Mouse (Mus musculus) limb, embryonic 14.5 days (tissue): ENCODE results near the gene Eif4e1b. TPM values are rescaled to one million over a fixed set of nuclear protein-coding genes. Genes with fewer than 3 reads are reported as not detected.

Experiments
- ATAC-seq: fragments of 200-750 bp; cut with Nextera tagmentation; 2 replicates; pipeline ENCODE4 v1.8.0; 2017; ENCODE audit warnings: low read depth, moderate number of reproducible peaks, moderate TSS enrichment; ENCODE audit not compliant: low FRiP score
- DNase-seq: peaks from one replicate; pipeline ENCODE4 v3.0.0-alpha.2; 2015; ENCODE audit warnings: low spot score
- H3K27ac ChIP-seq: fragments of 300-500 bp; sonication (generic); replicated peaks from 2 replicates; pipeline ENCODE4 v1.5.1; 2014; ENCODE audit warnings: low read depth, mild to moderate bottlenecking, low read length, moderate library complexity, mixed read lengths
- H3K27me3 ChIP-seq: fragments of 300-500 bp; sonication (generic); 2 replicates; pipeline ENCODE4 v1.6.1; 2014; ENCODE audit warnings: low read length, mixed read lengths; ENCODE audit not compliant: control insufficient read depth, insufficient read depth
- H3K36me3 ChIP-seq: fragments of 300-500 bp; sonication (generic); 2 replicates; pipeline ENCODE4 v1.6.1; 2014; ENCODE audit warnings: mild to moderate bottlenecking, low read length, moderate library complexity, mixed read lengths; ENCODE audit not compliant: control insufficient read depth, insufficient read depth
- H3K4me1 ChIP-seq: fragments of 300-500 bp; sonication (generic); 2 replicates; pipeline ENCODE4 v1.6.1; 2014; ENCODE audit warnings: antibody characterized with exemption, low read length, mixed read lengths; ENCODE audit not compliant: control insufficient read depth, insufficient read depth
- H3K4me2 ChIP-seq: fragments of 300-500 bp; sonication (generic); replicated peaks from 2 replicates; pipeline ENCODE4 v1.6.1; 2014; ENCODE audit warnings: low read depth, mild to moderate bottlenecking, low read length, moderate library complexity; ENCODE audit not compliant: severe bottlenecking
- H3K4me3 ChIP-seq: fragments of 300-500 bp; sonication (generic); replicated peaks from 2 replicates; pipeline ENCODE4 v1.5.1; 2014; ENCODE audit warnings: low read length
- H3K9ac ChIP-seq: fragments of 300-500 bp; sonication (generic); 2 replicates; pipeline ENCODE4 v1.6.1; 2014; ENCODE audit warnings: mild to moderate bottlenecking, low read depth, low read length, moderate library complexity; ENCODE audit not compliant: severe bottlenecking
- H3K9me3 ChIP-seq: fragments of 300-500 bp; sonication (generic); 2 replicates; pipeline ENCODE4 v1.6.1; 2016; ENCODE audit warnings: low read length; ENCODE audit not compliant: control insufficient read depth
- POLR2A ChIP-seq: fragments of 200-500 bp; IDR thresholded peaks from 2 replicates; pipeline ENCODE4 v1.8.0; 2012; ENCODE audit warnings: inconsistent platforms, mild to moderate bottlenecking, moderate library complexity, borderline replicate concordance; ENCODE audit not compliant: insufficient read depth, insufficient read length; ENCODE audit errors: extremely low read depth
- whole genome bisulfite sequencing: fragments of 180-500 bp; shearing (Covaris S2); extraction: QIAGEN DNeasy Blood & Tissue Kit; methylation state at CpG from one replicate; pipeline ENCODE4 v1.1.7; 2014; 5-methylcytosine and 5-hydroxymethylcytosine counted together
- polyA plus RNA-seq, 2 experiments: library from polyadenylated mRNA; depleted of rRNA in 1 of 2; stranded (reverse) in 1 of 2; unstranded in 1 of 2; fragments of >200 nt; fragmentation: Nextera tagmentation in 1 of 2; extraction: Ambion mirVana in 1 of 2; gene quantifications; 2 replicates each; pipeline versions ENCODE4 v1.2.1 to v1.2.3; 2012 to 2014

Gene Eif4e1b
- polyA plus RNA-seq, 2 experiments: not detected

GRCm38 (mm10) chr13:54756156-54756712, 27.6 kb upstream of the Eif4e1b start:
- Histone ChIP-seq H3K4me3 (no peak overlapping the region), H3K9ac (no peak overlapping the region), H3K9me3 (no peaks in the 10 kb centered on the region), H3K4me2 (no peak overlapping the region), H3K27ac (no peak overlapping the region), H3K36me3 (no peaks in the 10 kb centered on the region), H3K27me3 (peaks cover 12% of the 10 kb centered on the region), H3K4me1 (peaks cover 6% of the 10 kb centered on the region)
- no peak for TF ChIP-seq POLR2A
- 83% methylated on average over 8 of the region's 8 CpGs for WGBS
- ATAC-seq (no peak), DNase-seq (no peak)

- no peak for ATAC-seq
- H3K4me2 ChIP-seq: peak overlapping the region; percentile 61; the same call in 1 of the 2 replicates
- DNase-seq: no peak
- TF ChIP-seq POLR2A: no peak
- peak overlapping the region; percentile 29; the same call in 1 of the 2 replicates for H3K4me3 ChIP-seq
- H3K9me3 ChIP-seq: no peaks in the 10 kb centered on the region
- peaks cover 6% of the 10 kb centered on the region for H3K4me1 ChIP-seq
- no peaks in the 10 kb centered on the region for H3K36me3 ChIP-seq
- peaks cover 12% of the 10 kb centered on the region for H3K27me3 ChIP-seq
- H3K9ac ChIP-seq: no peak overlapping the region
- H3K27ac ChIP-seq: no peak overlapping the region
- 42% methylated on average over 10 of the region's 10 CpGs for WGBS
Observed at GRCm38 (mm10) chr13:54757093-54757830, 26.5 kb upstream of the Eif4e1b start.

GRCm38 (mm10) chr13:54758045-54758755, 25.6 kb upstream of the Eif4e1b start:
- Histone ChIP-seq H3K4me2 (peak overlapping the region; percentile 61), H3K27ac (no peak overlapping the region), H3K36me3 (no peaks in the 10 kb centered on the region), H3K9me3 (no peaks in the 10 kb centered on the region), H3K27me3 (peaks cover 12% of the 10 kb centered on the region), H3K4me1 (peaks cover 6% of the 10 kb centered on the region), H3K4me3 (peak overlapping the region; percentile 29), H3K9ac (no peak overlapping the region)
- no peak for TF ChIP-seq POLR2A
- ATAC-seq: peak; percentile 82
- peak; percentile 89 for DNase-seq
- under 1% methylated on average over 42 of the region's 43 CpGs for WGBS

DNA sequence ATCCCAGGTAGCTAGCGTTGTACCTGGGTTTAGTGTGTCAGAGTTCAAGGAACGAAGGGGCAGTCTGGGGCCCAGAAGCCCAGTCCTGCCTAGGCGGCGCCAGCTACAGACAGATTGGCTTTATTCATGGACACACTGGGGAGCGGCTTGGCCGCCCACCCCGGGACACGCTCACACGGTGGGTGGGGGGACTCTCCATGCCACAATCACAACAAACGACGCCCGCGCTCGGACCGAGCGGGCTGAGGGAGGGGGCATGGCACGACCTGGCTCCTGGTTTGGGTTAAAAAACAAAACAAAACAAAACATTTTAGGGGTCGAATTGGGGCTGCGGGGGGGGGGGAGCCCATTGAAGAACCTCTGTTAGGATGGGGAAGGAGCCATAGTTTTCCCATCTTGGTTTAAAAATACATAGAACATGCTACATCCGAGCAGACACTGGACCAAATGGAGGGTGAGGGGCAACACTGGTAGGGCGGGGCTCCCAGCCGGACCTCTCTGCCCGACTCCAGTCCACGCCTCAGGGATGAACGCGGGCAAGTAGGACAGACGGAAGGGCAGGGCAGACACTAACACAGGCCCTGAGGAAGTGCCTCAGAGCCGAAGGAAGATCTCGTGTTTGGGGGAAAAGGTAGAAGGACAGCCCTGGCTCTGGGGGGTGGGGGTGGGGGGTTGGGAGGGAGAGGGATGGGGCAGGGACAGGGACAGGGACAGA, 24.9 kb upstream of the Eif4e1b start:
- no peak for ATAC-seq
- WGBS: under 1% methylated on average over 29 of the region's 29 CpGs
- no peaks in the 10 kb centered on the region for H3K9me3 ChIP-seq
- peaks cover 17% of the 10 kb centered on the region for H3K27me3 ChIP-seq
- no peak overlapping the region for H3K9ac ChIP-seq
- H3K4me2 ChIP-seq: no peak overlapping the region; the same call in 1 of the 2 replicates
- no peak for TF ChIP-seq POLR2A
- peak overlapping the region; percentile 29; the same call in 1 of the 2 replicates for H3K4me3 ChIP-seq
- no peaks in the 10 kb centered on the region for H3K36me3 ChIP-seq
- no peak overlapping the region for H3K27ac ChIP-seq
- peaks cover 6% of the 10 kb centered on the region for H3K4me1 ChIP-seq
- DNase-seq: no peak

GRCm38 (mm10) chr13:54759496-54759895, 24.3 kb upstream of the Eif4e1b start:
- Histone ChIP-seq H3K36me3 (no peaks in the 10 kb centered on the region), H3K4me1 (peaks cover 6% of the 10 kb centered on the region), H3K9ac (no peak overlapping the region), H3K4me3 (no peak overlapping the region), H3K9me3 (no peaks in the 10 kb centered on the region), H3K27me3 (peaks cover 22% of the 10 kb centered on the region), H3K27ac (no peak overlapping the region), H3K4me2 (no peak overlapping the region)
- WGBS: 11% methylated on average over 7 of the region's 7 CpGs
- no peak for ATAC-seq
- no peak for DNase-seq
- no peak for TF ChIP-seq POLR2A
